Mouse (Mus musculus) spleen, adult 2 months (tissue): ENCODE data around the gene Shkbp1.

Experiments
- CTCF ChIP-seq: fragments of 200-500 bp; IDR thresholded peaks from 2 replicates; pipeline ENCODE4 v1.5.1; 2011; ENCODE audit warnings: mild to moderate bottlenecking, inconsistent platforms; ENCODE audit not compliant: insufficient read depth, insufficient read length, insufficient replicate concordance; ENCODE audit errors: extremely low read depth
- POLR2A ChIP-seq: fragments of 200-500 bp; IDR thresholded peaks from 2 replicates; pipeline ENCODE4 v1.6.1; 2011; ENCODE audit warnings: low read depth, low read length, inconsistent platforms

DNA sequence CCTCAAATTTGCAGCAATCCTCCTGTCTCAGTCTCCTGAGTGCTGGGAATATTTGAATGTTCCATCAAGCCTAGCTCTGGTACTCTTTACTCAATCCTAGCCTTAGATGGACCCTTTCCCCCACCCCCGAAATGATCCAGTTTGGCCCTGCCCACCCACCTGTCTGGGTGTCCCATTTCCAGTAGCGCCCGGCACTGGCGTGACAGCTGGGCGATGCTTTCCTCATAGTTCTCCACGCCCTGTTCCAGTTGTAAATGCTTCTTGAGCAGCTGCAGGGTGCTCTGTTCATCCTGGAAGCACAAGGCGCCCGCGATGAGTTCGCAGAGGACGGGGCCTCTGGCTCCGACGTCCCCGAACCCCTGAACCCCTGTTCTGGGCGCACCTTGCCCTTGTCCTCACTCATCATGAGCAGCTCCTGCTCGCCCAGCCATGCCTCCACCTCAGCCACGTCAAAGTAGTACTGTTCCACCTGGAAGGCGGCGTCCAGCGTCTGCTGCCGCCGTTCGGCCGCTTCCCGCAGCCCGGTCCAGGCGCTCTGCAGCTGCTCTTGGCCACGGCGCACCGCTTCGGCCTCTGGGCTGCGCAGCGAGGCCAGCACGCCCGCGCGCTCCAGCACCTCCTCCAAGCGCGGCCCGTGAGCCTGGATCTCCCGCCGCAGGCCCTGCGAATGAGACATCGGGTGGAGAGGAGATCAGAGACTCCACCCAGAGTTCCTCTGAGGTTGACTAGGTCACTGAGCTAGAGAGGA, 16.1 kb upstream of the Shkbp1 start:
- TF ChIP-seq CTCF (no peak), POLR2A (no peak)
